Mouse (Mus musculus) natural killer cell, adult 2 months (primary cell): ENCODE data around the gene Tulp4.

Experiments
- DNase-seq, 2 experiments: peaks; one replicate each; pipeline ENCODE4 v3.0.0; 2022; ENCODE audit warnings: low spot score in 2 of 2

Gene Tulp4

DNA sequence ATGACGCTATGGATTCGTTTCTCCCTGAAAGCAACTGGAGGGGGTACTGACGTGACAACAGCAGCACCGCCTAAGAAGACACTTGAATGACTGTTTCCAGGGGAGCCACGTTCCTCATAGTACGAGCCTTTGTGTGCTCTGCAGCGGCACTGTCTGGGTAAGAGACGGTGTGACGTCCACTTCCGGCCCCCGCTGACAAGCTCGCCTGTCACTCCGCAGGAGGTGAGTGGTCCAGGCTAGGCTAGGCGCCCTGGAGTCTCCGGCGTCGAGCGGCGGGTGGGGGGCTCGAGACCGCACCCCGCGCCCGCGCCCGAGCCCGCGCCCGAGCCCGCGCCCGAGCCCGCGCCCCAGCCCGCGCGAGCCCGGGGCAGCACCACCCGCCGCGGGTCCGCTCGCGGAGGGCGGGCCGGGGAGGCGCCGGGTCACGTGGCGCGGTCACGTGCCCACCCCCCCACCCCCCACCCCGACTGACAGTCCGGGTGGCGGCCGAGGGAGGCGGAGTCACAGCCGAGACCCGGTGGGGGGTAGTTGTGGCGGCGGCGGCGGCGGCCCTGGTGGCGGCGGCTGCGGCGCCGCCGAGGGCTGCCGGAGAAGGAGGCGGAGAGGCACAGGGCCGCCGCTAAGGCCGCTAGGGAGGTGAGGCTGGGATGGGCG is at the start of gene Tulp4:
TSS of gene Tulp4 (plus strand) at position 77 of the 654 bp plus-strand sequence.
- DNase-seq: peak; percentile 84 to 88

DNA sequence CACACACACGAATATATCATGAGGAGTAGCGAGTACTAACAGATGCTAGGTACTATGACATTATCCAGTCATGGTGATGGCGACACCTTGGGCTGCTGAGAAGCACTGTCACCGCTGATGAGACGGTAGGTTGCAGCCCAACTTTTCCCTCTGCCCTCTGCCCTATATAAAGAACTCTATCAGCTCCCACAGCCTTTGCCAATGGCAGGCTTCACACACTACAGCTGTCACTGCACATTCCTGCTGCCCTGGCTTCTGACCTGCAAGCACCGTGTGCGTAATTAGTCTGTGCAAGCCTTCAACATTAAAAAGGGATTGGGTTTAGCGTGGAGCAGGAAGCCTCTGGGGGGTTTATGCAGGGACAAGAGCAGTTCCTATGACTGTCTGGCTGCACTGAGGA is 43.4 kb upstream of the Tulp4 start:
- no peak for DNase-seq

DNA sequence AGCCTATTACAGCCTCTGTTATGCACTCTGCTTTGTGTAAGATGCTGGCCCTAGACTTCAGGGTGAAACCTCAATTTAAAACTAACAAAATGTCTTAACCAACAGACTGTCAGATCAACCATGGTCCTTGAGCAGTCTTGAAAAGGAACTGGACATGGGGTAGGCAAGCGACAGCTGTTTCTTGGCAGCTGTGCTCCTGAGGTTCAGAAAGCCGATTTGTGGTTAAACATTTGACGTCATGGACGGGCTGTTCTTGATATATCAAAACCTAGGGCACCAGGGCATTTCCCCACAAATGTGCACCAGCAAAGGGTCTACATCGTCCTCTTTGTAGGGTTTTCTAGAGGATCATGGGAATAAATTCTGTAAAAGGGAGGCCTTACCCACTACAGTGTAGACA is 42.7 kb upstream of the Tulp4 start:
- DNase-seq: no peak

DNA sequence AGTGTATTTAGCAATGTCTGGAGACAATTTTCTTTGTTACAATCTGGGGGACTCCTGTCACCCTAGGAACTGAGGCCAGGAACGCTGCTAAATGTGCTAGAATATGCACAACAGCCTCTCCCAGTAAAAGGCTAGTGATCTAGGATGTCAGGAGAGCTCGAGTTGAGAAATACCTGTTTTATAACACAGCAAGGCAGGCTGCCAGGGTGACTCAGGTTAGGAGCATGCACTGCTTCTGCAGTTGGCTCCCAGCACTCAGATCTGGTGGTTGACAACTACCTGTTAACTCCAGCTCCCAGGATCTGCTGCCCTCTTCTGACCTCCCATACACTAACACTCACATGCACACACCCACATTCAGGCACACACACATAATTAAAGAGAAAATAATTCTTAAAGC is 40.2 kb upstream of the Tulp4 start:
- DNase-seq: no peak

DNA sequence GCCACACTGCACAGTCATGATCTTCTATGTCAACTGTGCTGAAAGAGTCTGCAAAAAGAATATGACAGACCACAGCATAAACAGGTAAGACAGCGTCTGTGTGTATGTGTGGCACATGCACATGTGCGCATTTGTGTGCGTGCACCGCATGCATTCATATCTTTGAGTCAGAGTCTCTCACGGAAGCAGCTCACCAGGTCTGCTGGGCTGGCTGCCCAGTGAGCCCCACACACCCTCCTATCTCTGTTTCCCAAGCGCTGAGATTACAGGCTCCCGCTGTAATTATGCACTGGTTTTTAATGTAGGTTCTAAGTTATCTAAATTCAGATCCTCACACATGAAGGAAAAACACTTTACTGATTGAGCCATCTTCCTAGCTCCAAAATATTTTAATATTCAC is 38.6 kb upstream of the Tulp4 start:
- no peak for DNase-seq

DNA sequence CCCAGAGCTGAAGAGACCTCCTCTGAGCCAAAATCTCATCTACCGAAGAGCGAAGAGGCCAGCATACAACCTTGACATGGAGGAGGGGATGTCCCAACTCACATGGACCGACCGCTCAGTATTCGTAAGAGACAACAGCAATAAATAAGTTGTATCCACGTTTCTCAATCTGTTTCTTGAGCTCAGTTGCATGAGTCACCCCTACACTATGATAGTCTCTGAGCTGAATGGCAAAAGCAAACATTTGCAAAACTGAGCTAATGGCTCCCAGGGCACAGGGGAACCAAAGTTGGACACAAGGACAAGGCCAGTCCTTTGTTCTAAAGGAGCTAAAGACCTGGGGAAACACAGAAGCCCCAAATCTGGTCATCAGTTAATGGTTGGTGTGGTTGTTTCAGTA is 36.4 kb upstream of the Tulp4 start:
- DNase-seq: no peak

DNA sequence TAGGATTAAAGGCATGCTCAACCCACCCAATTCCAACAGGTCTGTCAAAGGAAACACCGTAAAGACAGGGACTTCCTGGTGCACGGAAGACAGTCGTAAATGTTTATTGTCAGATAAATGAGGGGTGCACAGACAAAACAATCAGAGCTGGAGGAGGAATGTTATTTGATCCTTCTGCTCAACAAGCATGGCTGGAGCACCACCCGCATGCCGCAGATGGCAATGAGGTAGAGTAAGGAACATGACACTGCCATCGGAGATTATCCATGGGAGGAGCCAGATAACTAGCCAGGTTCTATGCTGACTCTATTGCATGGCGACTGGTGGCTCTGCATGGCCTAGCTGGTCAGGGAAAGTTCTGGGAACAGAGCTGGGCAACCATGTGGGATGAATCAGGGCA is 32.8 kb upstream of the Tulp4 start:
- no peak for DNase-seq

DNA sequence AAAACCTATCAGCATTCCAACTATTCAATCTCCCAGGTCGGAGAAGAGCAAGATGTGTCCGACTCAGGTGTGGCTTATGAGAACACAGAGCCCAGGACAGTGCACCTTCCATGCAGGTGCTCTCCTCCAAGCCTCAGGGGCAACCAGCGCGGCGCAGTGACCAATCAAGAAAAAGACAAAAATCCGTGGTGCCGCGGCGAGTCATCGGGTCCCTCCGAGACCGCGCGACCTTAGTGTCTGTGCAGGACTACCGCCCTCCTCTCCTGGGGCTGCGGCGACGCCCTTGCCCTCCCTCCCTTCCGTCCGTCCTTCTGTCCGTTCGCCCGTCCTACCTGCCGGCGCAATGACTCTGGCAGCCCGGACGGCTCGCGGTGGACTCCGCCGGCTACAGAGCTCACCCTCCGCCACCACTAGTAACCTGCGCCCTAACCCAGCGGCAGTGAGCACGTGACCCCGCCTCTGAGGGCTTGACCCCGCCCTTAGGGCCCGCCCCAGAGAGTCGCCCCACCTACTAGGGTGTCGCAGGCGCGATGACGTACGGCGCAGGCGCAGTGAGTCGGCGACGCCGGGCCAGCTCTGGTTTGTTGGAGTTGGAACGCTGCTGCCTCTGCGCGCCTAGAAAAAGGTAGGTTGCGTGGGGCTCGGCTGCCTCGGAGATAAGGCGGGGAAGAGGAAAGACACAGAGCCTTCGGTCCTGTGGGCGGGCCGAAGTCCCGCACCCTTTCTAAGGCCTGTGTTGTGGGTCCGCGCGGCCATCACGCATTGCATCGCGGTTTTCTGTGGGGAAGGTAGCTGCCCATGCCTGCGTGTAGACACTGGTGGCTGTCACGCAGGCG is 26.7 kb upstream of the Tulp4 start, which contains the start of the genes Serac1 and Gtf2h5:
TSS of gene Serac1 (minus strand) at position 455 of the 836 bp plus-strand sequence.
TSS of gene Gtf2h5 (plus strand) at position 500 of the 836 bp plus-strand sequence.
- peak; percentile 98 for DNase-seq

DNA sequence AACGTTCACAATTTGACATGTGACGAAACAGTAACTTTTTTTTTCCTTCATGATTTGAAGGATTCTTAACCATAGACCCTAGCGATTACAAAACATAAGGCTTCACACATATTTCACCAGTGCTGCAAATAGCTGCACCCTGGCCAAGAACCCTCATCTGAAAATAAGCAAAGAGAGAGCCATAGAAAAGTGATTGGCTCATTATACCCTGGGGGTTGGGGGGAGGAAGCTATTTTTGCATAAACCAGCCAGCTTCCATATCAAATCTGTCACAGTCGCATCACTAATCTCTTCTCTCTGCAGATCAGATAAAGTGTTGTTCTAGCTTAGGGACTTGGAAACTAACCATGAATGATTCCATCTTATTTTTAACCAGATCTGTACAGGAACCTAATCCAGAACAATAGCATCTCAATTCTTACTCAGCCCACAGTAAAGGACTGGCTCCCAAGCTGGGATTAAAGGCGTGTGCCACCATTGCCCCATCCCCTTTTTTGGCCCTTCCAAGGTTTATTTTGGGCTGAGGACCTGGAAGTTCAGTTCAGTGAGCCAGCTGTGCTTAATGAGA is 22.8 kb upstream of the Tulp4 start:
- DNase-seq: no peak

DNA sequence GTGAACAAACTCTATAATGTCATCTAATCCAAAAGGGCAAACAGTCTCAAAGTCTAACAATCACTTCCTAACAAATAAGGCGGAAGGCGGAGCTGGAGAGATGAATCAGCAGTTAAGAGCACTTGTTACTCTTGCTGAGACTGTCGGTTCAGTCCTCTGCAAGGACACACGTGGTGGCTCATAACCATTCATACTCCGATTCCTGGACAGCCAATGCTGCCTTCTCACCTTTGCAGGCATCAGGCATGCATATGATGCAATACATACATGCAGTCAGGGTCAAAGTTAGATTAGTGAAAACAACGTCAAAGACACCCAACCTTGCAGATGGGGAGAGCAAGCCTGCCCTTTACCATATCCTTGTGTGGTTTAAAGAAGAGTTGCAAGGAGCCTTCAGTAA is 14.6 kb upstream of the Tulp4 start:
- no peak for DNase-seq

DNA sequence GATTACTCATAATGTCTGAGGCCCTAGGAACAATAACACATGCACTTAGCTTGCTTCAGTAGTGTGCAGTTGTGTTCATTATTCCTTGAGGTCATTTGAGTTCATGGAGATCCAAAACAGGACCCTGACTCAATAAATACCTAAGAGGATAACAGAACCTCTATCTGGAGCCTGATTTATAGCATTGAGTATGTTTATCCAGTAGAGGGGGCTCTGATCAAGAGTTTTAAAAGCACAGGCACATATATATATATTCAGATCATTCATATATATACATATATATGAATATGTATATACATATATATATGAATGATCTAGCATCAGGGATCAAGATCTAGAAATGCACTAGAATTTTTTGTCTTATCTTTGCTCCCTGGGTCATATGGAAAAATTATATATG is 10.7 kb upstream of the Tulp4 start:
- DNase-seq: no peak

DNA sequence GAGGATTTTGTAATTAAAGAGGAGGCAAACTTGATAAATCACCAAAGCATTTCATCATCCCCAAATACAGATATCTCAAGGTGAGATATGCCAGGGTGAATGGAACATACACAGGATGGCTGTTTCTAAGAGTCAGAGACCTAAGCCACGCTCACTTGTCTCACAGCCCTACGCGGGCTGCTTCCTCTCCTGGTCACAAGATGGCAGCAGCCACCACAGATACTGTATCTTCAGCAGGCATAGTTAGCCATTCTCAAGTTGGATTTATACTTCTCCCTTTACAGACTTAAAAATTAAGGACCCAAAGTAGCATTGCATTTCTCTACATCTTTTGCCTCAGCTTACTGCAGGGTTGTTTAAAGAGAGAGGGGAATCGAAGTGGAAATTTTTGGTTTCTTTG is 8.4 kb upstream of the Tulp4 start:
- peak; percentile 26 to 52 for DNase-seq

DNA sequence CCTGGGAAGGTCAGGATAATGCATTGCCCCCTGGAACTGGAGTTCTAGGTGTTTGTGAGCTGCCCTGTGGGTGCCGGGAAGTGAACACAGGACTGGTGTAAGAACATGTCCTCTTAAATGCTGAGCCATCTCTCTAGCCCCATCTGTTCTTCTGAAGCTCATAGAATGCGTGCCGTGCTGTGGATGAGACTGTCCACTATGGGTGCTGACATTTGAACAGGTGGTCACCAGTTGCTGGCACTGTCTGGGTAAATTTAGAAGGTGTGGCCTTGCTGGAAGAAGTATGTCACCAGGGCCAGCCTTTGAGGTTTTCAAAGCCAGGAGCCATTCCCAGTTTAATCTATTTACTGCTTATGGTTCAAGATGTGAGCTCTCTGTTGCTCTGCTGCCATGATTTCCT is 4.0 kb upstream of the Tulp4 start:
- DNase-seq: no peak

DNA sequence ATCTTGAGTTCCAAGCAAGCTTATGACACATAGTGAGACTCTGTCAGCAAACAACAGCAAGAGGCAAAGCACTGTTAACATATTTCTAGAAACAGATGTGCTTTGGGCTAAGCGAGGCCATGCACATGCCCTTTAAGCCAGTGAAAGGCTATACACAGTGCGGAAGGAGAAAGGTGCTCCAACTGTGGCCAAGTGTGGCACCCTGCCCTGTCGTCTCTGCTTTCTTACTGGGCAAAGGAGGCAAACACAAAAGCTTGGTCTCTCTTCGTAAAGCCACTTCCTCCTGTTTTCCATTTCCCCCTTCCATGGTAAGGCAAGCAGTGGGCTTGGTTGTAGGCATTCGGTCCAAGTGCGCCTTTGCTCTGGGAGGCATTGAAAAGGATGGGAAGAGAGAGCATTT is 2.7 kb upstream of the Tulp4 start:
- DNase-seq: no peak

DNA sequence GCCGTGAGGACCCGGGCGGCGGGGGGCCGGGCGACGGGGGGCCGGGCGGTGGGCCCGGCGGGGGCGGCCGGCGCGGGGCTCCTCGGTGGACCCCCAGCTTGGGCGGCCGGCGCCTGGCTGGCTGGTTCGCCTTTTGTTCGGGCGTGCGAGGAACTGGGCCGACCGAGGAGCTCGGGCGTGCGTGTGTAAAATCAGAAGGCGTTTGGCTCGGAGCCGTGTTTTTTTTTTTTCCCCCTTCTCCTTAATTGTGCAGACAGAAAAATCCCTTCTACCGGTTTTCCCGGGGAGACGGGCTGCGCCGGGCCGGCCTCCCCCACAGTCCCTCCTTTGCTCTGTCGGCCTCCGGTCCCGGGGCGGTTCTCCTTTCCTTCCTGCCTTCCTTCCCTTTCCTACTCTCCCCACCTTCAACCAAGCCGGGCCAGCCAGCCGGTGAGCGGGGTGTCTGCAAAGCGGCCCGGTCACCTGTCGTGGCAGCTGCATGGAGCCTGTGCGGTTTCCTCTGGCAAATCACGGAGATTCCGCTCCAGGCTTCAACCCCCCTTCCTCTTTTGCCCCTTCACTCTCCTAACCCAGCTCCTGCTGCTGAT is 871 bp downstream of the Tulp4 start:
- DNase-seq: peak; percentile 5 to 34

DNA sequence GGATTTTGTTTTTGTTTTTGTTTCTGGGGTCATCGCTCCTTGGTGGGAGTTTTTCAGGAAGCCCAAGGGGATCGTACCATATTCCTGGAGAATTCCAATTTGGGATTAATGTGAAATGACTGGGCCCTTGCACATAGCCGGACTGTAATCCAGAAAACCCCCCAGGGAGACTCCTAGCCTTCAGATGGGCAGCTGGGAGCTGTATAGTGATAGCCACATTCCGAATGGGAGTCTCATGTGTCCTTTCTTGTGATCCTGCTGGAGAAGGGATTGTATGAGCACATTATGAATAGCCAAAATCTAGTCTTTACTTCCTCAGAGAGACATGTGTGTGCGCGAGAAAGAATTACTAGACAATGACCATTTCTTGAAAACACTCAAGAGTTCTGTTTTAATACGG is 1.9 kb downstream of the Tulp4 start:
- DNase-seq: no peak

DNA sequence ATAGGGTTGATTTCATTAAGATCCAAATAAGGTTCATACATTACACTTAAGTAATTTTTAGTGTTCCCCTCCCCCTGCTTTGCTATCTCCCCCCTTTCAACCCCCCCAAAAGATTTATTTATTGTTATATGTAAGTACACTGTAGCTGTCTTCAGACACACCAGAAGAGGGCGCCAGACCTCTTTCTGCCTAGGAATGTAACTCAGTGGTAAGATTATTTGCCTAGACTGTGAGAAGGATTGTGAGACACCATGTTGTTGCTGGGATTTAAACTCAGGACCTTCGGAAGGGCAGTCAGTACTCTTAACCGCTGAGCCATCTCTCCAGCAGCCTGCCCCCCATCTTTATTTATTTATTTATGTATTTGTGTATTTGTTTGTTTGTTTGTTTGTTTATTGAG is 4.7 kb downstream of the Tulp4 start:
- DNase-seq: no peak

DNA sequence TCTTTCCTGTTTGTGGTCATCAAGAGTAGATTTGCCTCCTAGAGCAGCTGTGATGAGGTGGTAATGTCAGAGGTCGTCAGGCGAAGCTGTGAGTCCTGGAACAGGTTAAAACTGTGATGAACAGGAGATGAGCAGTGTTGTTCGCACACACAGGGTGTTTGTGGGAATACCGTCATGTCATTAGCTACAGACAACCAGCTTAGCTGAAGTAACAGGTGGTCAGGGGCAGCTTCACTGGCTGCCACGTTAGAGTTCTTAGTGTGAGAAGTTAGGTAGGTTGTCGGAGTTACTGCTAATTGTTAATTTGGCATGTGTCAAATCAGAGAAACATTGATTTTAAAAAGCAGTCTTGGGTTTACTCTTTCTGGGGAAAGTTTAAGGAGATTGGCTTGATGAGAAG is 7.4 kb downstream of the Tulp4 start:
- DNase-seq: no peak

DNA sequence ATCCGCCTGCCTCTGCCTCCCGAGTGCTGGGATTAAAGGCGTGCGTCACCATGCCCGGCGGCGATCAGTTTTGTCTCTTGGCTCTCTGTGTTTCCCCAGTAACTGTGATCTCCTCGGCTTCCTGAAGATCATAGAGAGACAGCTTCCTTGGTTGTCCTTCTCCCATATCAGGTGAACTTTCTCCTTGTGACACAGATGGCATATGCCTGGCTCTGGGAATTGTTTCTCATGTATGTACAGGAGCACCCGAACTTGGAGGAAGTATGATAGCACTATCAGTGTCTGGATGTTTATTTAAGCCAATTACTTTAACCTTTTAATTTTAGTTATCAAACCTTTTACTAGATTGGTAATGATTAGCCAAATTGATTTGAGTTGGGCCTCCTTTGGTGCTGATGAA is 8.8 kb downstream of the Tulp4 start:
- no peak for DNase-seq

DNA sequence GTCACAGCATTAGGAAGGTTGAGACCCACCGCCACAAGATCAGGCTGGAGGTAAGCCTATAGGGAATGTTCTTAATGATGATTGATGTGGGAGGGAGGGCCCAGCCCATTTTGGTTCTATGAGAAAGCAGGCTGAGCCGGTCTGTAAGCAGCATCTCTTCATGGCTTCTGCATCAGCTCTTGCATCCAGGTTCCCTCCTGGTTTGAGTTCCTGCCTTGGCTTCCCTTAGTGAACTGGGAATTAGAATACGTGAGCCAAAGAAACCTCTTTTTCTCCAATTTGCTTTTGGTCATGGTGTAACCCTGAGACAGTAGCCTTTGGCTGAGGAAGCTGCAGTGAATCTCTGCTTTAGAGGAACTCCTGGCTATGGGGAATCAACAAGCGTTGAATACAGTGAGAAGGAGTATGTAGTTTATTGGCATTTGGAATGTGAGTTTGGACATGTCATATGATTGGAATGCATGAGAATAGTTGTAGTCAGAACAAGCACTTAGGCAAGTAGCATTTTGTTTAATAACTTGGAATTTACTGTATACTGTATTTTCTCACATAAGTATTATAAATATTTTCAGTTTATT is 11.0 kb downstream of the Tulp4 start:
- DNase-seq: no peak

DNA sequence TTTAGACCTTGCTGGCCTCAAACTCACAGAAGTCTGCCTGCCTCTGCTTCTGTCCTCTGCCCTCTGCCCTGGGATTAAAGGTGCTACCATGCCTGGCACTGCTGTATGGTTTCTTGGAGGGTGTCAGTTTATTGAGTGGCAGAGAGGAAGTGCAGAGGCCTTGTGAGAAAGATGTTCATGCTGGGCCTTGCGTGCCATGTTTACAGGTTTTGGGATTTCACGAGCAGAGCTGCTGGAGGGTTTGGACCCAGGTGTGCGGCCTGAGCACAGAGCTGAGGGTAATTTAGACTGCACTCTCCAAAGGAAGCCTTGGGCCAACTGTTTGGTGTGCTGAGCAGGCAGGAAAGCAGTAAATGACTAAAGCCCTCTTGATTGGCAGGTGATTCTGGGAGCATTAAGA is 11.7 kb downstream of the Tulp4 start:
- no peak for DNase-seq

DNA sequence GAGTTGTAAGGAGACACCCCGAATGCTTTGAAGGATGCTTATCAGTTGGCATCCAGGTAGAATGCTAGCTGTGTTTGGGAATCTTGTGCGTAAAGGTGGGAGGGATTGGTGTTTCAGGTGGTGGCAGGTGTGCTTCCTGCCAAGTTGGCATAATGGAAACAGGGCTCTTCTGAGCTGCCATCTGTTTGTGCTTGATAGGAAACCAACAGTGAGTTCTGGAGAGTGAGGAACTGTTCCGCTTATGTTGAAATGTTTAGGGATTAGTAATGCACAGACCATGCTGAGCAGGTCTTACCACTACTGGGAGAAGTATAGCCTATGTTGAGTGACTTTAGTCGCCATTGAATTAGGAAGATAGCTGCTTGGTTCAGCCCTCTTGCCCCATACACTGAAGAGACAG is 12.6 kb downstream of the Tulp4 start:
- no peak for DNase-seq
